Mouse (Mus musculus) megakaryocyte, adult 5-6 weeks (primary cell): ENCODE data around the gene Zbtb25. TPM values are rescaled to one million over a fixed set of nuclear protein-coding genes. Genes with fewer than 3 reads are reported as not detected.

Source experiments
- ATAC-seq: 2 replicates; pipeline ENCODE4 v1.8.0; 2016; ENCODE audit warnings: mild to moderate bottlenecking, inconsistent platforms; ENCODE audit not compliant: poor library complexity, severe bottlenecking
- total RNA-seq, 2 experiments: library from RNA; stranded (forward) in 1 of 2; stranded (reverse) in 1 of 2; fragments of 153-499, 151-499 nt in 1 of 2; fragments of 221-1000, 200-1000 nt in 1 of 2; gene quantifications; 2 replicates each; pipeline versions ENCODE4 v1.2.3 to v1.2.4; 2015 to 2017

Zbtb25 gene
- total RNA-seq, 2 experiments from 2014 or later, result 7.2 to 13.5 TPM

- ATAC-seq, result no peak
These were observed 65.9 kb downstream of the Zbtb25 start for GRCm38 (mm10) chr12:76303474-76303873.

GRCm38 (mm10) chr12:76300367-76300766 is 69.0 kb downstream of the Zbtb25 start:
- ATAC-seq, result no peak

GRCm38 (mm10) chr12:76299361-76299906 is 70.0 kb downstream of the Zbtb25 start:
- ATAC-seq, result no peak

- no peak for ATAC-seq
These were observed 71.6 kb downstream of the Zbtb25 start for GRCm38 (mm10) chr12:76297830-76298229.

Other genes starting within 250 kb of the Zbtb25 start
- gene Esr2, start 192.3 kb downstream of the Zbtb25 start, total RNA-seq (2015), result not detected in 2 replicates
- gene Esr2, start 192.3 kb downstream of the Zbtb25 start, total RNA-seq (2017), result not detected in 2 replicates
- not detected in 2 replicates for gene Tex21, start 122.9 kb downstream of the Zbtb25 start, total RNA-seq (2015)
- not detected in 2 replicates for gene Tex21, start 122.9 kb downstream of the Zbtb25 start, total RNA-seq (2017)
- gene Mthfd1, start 114.3 kb downstream of the Zbtb25 start, total RNA-seq (2015), result 18.4 and 22.9 TPM in 2 replicates
- 32.6 and 33.4 TPM in 2 replicates for gene Mthfd1, start 114.3 kb downstream of the Zbtb25 start, total RNA-seq (2017)
- not detected in 2 replicates for gene Akap5, start 44.7 kb downstream of the Zbtb25 start, total RNA-seq (2015)
- 0.08 and 0.15 TPM in 2 replicates for gene Akap5, start 44.7 kb downstream of the Zbtb25 start, total RNA-seq (2017)
- 8.9 and 11.7 TPM in 2 replicates for gene Zbtb1, start 664 bp upstream of the Zbtb25 start, total RNA-seq (2015)
- gene Zbtb1, start 664 bp upstream of the Zbtb25 start, total RNA-seq (2017), result 9.1 and 10.1 TPM in 2 replicates
- gene Hspa2, start 34.6 kb upstream of the Zbtb25 start, total RNA-seq (2015), result 1.3 and 2.2 TPM in 2 replicates
- gene Hspa2, start 34.6 kb upstream of the Zbtb25 start, total RNA-seq (2017), result 4.8 and 6.7 TPM in 2 replicates
- 0.58 TPM in 1 of 2 replicates, not detected in the other for gene Ppp1r36, start 47.9 kb upstream of the Zbtb25 start, total RNA-seq (2015)
- 0.18 TPM in 1 of 2 replicates, not detected in the other for gene Ppp1r36, start 47.9 kb upstream of the Zbtb25 start, total RNA-seq (2017)
- gene Plekhg3, start 161.3 kb upstream of the Zbtb25 start, total RNA-seq (2015), result 40.4 and 44.3 TPM in 2 replicates
- 46.6 and 50.5 TPM in 2 replicates for gene Plekhg3, start 161.3 kb upstream of the Zbtb25 start, total RNA-seq (2017)